Mouse (Mus musculus) megakaryocyte, embryonic 14.5 days (primary cell): Measurements from ENCODE around the gene Ang. TPM values are rescaled to one million over a fixed set of nuclear protein-coding genes. Genes with fewer than 3 reads are reported as not detected.

Experiments
- H3K27me3 ChIP-seq: replicated peaks from 2 replicates; pipeline ENCODE3; 2012; ENCODE audit warnings: inconsistent platforms
- H3K36me3 ChIP-seq: replicated peaks from 2 replicates; pipeline ENCODE3; 2012; ENCODE audit warnings: low read length, inconsistent platforms, mixed read lengths
- H3K4me1 ChIP-seq: 2 replicates; pipeline ENCODE4 v1.6.1; 2012; ENCODE audit warnings: inconsistent platforms
- H3K4me3 ChIP-seq: replicated peaks from 2 replicates; pipeline ENCODE3; 2012; ENCODE audit warnings: moderate library complexity, mild to moderate bottlenecking, inconsistent platforms
- H3K9me3 ChIP-seq: 2 replicates; pipeline ENCODE4 v1.6.1; 2012; ENCODE audit warnings: inconsistent platforms
- FLI1 ChIP-seq: IDR thresholded peaks from 2 replicates; pipeline ENCODE4 v1.6.1; 2012; ENCODE audit warnings: low read length, inconsistent platforms, mixed read lengths
- GATA1 ChIP-seq: IDR thresholded peaks from 3 replicates; pipeline ENCODE4 v1.6.1; 2012; ENCODE audit warnings: mixed read lengths, low read length, inconsistent platforms, borderline replicate concordance
- polyA plus RNA-seq: library from polyadenylated mRNA; stranded (reverse); fragments of >175 nt; gene quantifications from 2 replicates; pipeline ENCODE4 v1.2.3, GENCODE M21; 2012; ENCODE audit warnings: low replicate concordance; ENCODE audit not compliant: insufficient read depth

Ang gene
- polyA plus RNA-seq, 1 experiment = not detected

DNA sequence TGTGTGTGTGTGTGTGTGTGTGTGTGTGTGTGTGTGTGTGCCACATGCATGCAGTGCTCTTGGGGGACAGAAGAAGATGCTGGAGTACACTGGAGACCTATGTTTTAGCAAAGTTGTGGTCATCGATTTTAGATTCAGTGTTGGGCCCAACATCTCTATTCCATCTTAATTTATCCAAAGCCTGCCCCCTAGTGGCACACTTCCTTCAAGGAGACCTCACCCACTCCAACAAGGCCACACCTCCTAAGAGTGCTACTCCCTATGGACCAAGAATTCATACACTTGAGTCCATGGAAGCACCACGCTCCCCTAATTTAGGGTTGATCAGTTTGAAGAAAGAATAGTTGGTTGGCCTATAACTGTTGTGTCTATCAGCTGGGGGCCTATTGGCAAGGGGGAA is 21.3 kb upstream of the Ang start:
- Histone ChIP-seq H3K4me3 (no peak overlapping the region), H3K4me1 (peaks cover 23% of the 10 kb centered on the region), H3K27me3 (peaks cover 28% of the 10 kb centered on the region), H3K36me3 (no peaks in the 10 kb centered on the region), H3K9me3 (no peaks in the 10 kb centered on the region)
- no peak for TF ChIP-seq FLI1
- TF ChIP-seq GATA1 = no peak

- H3K27me3 ChIP-seq = peaks cover 37% of the 10 kb centered on the region
- no peaks in the 10 kb centered on the region for H3K36me3 ChIP-seq
- H3K4me1 ChIP-seq = peaks cover 7% of the 10 kb centered on the region
- no peak within 1 kb of the TSS for H3K4me3 ChIP-seq
- no peaks in the 10 kb centered on the region for H3K9me3 ChIP-seq
- no peak for TF ChIP-seq GATA1
- TF ChIP-seq FLI1 = no peak
Measured at GRCm38 (mm10) chr14:51074335-51074734, 16.6 kb upstream of the Ang start, which contains the start of gene Olfr750. Olfr750 (minus strand) TSS chr14:51074435.

DNA sequence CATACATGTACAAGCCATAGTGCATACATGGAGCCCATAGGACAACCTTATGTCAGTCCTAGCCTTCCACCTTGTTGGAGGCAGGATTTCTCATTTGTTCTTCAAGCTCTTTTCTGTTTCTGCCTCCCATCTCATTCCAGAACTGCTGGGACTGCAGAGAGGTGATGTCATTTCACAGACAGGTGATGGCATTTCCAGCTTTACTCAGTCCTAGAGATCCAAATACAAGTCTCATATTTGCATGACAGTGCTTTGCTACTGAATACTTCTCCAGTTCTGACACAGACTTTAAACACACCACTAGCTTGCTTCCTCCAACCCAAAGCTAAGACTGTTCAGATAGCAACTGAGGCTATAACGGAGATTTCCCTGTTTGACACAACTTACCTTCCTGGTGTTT is 11.8 kb upstream of the Ang start:
- no peaks in the 10 kb centered on the region for H3K36me3 ChIP-seq
- TF ChIP-seq GATA1 = no peak
- no peak for TF ChIP-seq FLI1
- peaks cover 56% of the 10 kb centered on the region for H3K27me3 ChIP-seq
- H3K9me3 ChIP-seq = no peaks in the 10 kb centered on the region
- no peak overlapping the region for H3K4me3 ChIP-seq
- H3K4me1 ChIP-seq = peaks cover 20% of the 10 kb centered on the region

DNA sequence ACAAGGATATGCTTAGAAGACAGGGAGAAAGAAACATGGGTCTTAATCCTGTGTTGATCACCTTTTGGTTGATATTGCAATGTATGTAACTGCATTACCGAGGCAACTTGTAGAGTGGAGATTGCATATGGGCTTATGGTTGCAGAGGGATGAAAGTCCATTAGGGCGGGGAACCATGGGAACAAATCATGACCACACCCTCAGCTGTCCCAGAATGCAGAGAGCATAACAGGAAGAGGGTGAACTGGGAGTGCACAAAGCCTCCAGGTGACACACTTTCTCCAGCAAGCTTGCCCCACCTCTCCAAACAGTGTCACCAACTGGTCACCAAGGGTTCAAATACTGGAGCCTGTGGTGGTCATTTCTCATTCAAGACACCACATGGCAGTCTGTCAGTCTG is 9.9 kb upstream of the Ang start:
- peaks cover 54% of the 10 kb centered on the region for H3K27me3 ChIP-seq
- H3K36me3 ChIP-seq = no peaks in the 10 kb centered on the region
- H3K9me3 ChIP-seq = no peaks in the 10 kb centered on the region
- H3K4me1 ChIP-seq = peaks cover 32% of the 10 kb centered on the region
- H3K4me3 ChIP-seq = no peak overlapping the region
- TF ChIP-seq GATA1 (no peak), FLI1 (no peak)

DNA sequence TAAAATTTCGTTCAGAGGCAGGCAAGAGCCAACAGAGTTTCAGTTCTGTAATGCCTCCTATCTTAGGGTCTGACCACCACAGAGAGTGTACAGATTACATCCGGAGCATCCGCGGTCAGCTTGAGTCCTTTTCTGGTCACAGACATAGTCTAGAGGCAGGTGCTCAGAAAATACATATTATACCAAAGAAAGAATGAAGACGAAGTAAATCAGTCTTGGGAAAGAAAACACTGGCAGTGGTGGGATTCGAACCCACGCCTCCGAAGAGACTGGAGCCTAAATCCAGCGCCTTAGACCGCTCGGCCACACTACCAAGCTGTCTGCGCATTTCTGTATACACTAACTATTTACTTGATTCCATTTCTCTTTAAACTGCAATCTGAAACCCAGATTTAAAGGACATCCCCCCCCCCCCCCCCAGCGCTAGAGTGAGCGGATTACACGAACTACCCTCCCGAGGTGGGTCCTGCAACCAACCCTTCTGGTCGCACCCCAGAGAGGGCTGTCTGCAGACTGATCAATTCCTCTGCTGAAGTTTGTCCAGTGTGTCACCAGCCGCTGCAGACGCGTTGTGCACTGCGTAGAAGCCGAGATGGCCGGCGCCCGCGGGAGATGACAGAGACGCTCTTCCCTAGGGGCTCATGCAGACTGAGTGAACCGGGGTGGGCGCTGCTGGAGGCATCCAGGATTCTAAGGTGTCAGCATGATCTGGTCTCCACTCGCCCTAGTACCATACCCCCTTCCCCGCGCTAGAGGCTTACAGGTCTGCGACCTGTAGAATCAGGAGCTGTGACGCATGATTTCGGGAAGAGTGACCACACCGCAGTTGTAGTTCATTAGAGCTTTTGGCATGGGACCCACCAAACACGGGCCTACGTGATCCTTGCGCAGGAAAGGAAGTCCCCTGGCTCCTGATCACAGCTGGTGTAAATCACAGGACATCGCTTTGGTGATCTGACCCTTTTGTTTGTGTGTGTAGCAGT is 8.1 kb upstream of the Ang start:
- H3K27me3 ChIP-seq = peaks cover 54% of the 10 kb centered on the region
- peak overlapping the region; percentile 91 for H3K4me3 ChIP-seq
- H3K4me1 ChIP-seq = peaks cover 34% of the 10 kb centered on the region
- H3K36me3 ChIP-seq = no peaks in the 10 kb centered on the region
- no peak for TF ChIP-seq FLI1
- no peak for TF ChIP-seq GATA1
- H3K9me3 ChIP-seq = no peaks in the 10 kb centered on the region

DNA sequence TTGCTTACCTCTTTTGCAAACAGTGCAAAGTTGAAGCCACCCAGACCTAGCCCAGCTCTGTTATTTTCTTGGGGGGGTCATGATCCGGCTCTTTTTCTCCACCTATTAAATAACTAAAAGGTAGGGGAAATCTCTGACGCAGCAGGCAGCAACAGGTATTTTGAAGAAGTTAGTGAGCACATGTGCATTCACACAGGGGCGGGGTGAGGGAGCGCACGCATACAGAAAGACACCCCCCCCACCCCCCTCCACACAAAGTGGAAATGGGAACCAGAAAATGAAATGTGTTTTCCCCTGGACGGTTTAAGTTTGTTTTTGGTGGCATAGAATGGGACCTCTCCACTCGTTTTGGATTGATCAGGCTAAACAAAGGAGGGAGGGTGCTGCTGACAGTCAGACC is 7.1 kb upstream of the Ang start:
- peak overlapping the region; percentile 91 for H3K4me3 ChIP-seq
- no peaks in the 10 kb centered on the region for H3K9me3 ChIP-seq
- H3K27me3 ChIP-seq = peaks cover 50% of the 10 kb centered on the region
- TF ChIP-seq GATA1 (no peak), FLI1 (no peak)
- H3K4me1 ChIP-seq = peaks cover 40% of the 10 kb centered on the region
- no peaks in the 10 kb centered on the region for H3K36me3 ChIP-seq

GRCm38 (mm10) chr14:51085086-51085485 is 5.9 kb upstream of the Ang start:
- Histone ChIP-seq H3K4me1 (peaks cover 43% of the 10 kb centered on the region), H3K27me3 (peaks cover 40% of the 10 kb centered on the region), H3K9me3 (no peaks in the 10 kb centered on the region), H3K36me3 (no peaks in the 10 kb centered on the region), H3K4me3 (peak overlapping the region; percentile 30)
- TF ChIP-seq GATA1 (no peak), FLI1 (no peak)

- Histone ChIP-seq H3K4me1 (peaks cover 48% of the 10 kb centered on the region), H3K4me3 (no peak overlapping the region), H3K9me3 (no peaks in the 10 kb centered on the region), H3K36me3 (no peaks in the 10 kb centered on the region), H3K27me3 (peaks cover 33% of the 10 kb centered on the region)
- TF ChIP-seq GATA1 = no peak
- TF ChIP-seq FLI1 = no peak
Measured at GRCm38 (mm10) chr14:51085911-51086310, 5.0 kb upstream of the Ang start.

GRCm38 (mm10) chr14:51087762-51088161 is 3.2 kb upstream of the Ang start:
- H3K9me3 ChIP-seq = no peaks in the 10 kb centered on the region
- no peak for TF ChIP-seq GATA1
- no peaks in the 10 kb centered on the region for H3K36me3 ChIP-seq
- H3K27me3 ChIP-seq = peaks cover 19% of the 10 kb centered on the region
- H3K4me1 ChIP-seq = peaks cover 53% of the 10 kb centered on the region
- H3K4me3 ChIP-seq = peak overlapping the region; percentile 96

GRCm38 (mm10) chr14:51088166-51088969 is 2.6 kb upstream of the Ang start:
- no peak for TF ChIP-seq GATA1
- no peak for TF ChIP-seq FLI1
- Histone ChIP-seq H3K27me3 (peaks cover 15% of the 10 kb centered on the region), H3K9me3 (no peaks in the 10 kb centered on the region), H3K36me3 (no peaks in the 10 kb centered on the region), H3K4me3 (peak overlapping the region; percentile 96), H3K4me1 (peaks cover 47% of the 10 kb centered on the region)
